Mouse (Mus musculus): Measurements from ENCODE around the gene Pus7. TPM values are rescaled to one million over a fixed set of nuclear protein-coding genes. Genes with fewer than 3 reads are reported as not detected.

The Pus7 gene
- total and polyA plus RNA-seq, 3 experiments: 35.3 to 62.9 (median 61.9) TPM

DNA sequence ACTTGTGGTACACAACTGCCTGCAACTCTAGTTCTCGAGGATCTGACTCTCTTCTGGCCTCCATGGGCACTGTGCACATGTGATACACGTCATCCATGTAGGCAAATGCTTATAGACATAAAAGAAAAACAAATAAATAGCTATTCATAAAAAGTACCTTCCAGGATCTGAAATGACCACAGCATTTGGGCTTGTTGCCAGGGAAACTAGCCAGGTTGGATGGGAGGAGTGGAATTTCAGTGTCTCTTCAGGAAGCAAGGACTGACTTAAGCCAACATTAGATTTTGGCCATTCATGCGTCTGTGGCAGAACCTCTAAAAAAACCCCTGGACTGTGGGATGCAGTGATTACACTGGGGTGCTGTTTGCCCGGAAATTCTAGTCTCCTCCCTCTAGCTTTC, 47.1 kb downstream of the Pus7 start:
- H3K9ac ChIP-seq (ENCODE audit: insufficient read depth, low read depth): no peak overlapping the region
- in situ Hi-C loops (cut with MboI; ENCODE audit: low pct_ligation_motif_present, low pct_unique_long_range_greater_than_20kb, low sequenced_read_pairs): no loop called here
- no peak for DNase-seq (ENCODE audit: extremely low read depth)
- peaks cover 9 to 23% of the 10 kb centered on the region in 2 experiments for H3K36me3 ChIP-seq (replicated peaks in 1 of 2; ENCODE audit: control insufficient read depth in 1 of 2, insufficient read depth in 1 of 2, low read length in 1 of 2)
- no peak overlapping the region for H3K4me2 ChIP-seq (ENCODE audit: insufficient read depth, low read depth, poor library complexity, severe bottlenecking)
- no peaks in the 10 kb centered on the region for H3K4me1 ChIP-seq (ENCODE audit: control insufficient read depth in 1 of 2, insufficient read depth in 2 of 2)
- H3K79me2 ChIP-seq (replicated peaks; ENCODE audit: control insufficient read depth, extremely low read depth, insufficient read depth, poor library complexity, severe bottlenecking): no peaks in the 10 kb centered on the region
- TF ChIP-seq MAX (IDR thresholded peaks at IDR 0.05; ENCODE audit: low read length) (no peak), CTCF (conservative IDR thresholded peaks at IDR 0.05 in 1 of 2, IDR thresholded peaks at IDR 0.05 in 1 of 2; ENCODE audit: low read depth in 2 of 2, low read length in 2 of 2) (no peak), BHLHE40 (IDR thresholded peaks at IDR 0.05; ENCODE audit: low read depth, low read length) (no peak), MXI1 (IDR thresholded peaks at IDR 0.05; ENCODE audit: low read depth, low read length) (no peak), MAFK (IDR thresholded peaks at IDR 0.05; ENCODE audit: insufficient replicate concordance, low read length) (no peak), HCFC1 (IDR thresholded peaks at IDR 0.05; ENCODE audit: low read depth, low read length) (no peak), JUN (IDR thresholded peaks at IDR 0.05; ENCODE audit: insufficient read depth, low read depth, low read length) (no peak), ZC3H11A (IDR thresholded peaks at IDR 0.05; ENCODE audit: low read depth, low read length) (no peak), CHD2 (IDR thresholded peaks at IDR 0.05; ENCODE audit: low read length) (no peak), SMC3 (IDR thresholded peaks at IDR 0.05; ENCODE audit: low read depth, low read length) (no peak), ZMIZ1 (IDR thresholded peaks at IDR 0.05; ENCODE audit: low read depth, low read length) (no peak), RAD21 (IDR thresholded peaks at IDR 0.05; ENCODE audit: low read depth, low read length) (no peak), MEF2A (IDR thresholded peaks at IDR 0.05; ENCODE audit: borderline replicate concordance, low read depth, low read length) (no peak), JUND (conservative IDR thresholded peaks at IDR 0.05; ENCODE audit: low read depth, low read length) (no peak), MYC (IDR thresholded peaks at IDR 0.05; ENCODE audit: low read depth, low read length) (no peak)
- no peak overlapping the region for H3K27ac ChIP-seq (ENCODE audit: insufficient read depth, low read depth)
- no peaks in the 10 kb centered on the region for H3K27me3 ChIP-seq (replicated peaks)
- H3K9me3 ChIP-seq (replicated peaks; ENCODE audit: low read length): no peaks in the 10 kb centered on the region
- dilution Hi-C loops (cut with MboI; ENCODE audit: extremely low pct_ligation_motif_present, extremely low pct_unique_long_range_greater_than_20kb, low sequenced_read_pairs): no loop called here
- no peak overlapping the region for H3K4me3 ChIP-seq (replicated peaks in 1 of 3; ENCODE audit: low read depth in 2 of 3, low read length in 2 of 3, poor library complexity in 1 of 3)

DNA sequence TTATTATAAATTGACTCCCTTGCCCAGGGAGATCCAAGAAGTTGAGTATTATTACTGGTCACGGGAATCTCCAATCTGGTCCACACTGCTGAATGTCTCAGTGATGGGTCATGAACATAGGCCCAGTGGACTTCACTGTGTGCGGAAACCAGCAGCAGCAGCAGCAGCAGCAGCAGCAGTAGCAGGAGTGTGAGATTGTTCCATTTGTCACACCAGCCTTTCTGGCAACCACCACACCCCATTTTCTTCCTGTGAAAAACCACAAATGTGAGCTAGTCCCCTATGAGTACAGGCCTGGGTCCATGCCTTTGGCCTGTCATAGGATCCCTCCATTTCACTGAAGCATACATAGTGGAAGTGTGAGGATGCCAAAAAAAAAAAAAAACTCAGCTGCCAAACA, 61.6 kb downstream of the Pus7 start:
- dilution Hi-C loops (cut with MboI; ENCODE audit: extremely low pct_ligation_motif_present, extremely low pct_unique_long_range_greater_than_20kb, low sequenced_read_pairs): no loop called here

More for the DNA sequence above, 61.6 kb downstream of the Pus7 start:
- Histone ChIP-seq H3K27me3 (replicated peaks) (no peaks in the 10 kb centered on the region), H3K27ac (ENCODE audit: insufficient read depth, low read depth) (no peak overlapping the region), H3K4me2 (ENCODE audit: insufficient read depth, low read depth, poor library complexity, severe bottlenecking) (no peak overlapping the region), H3K9ac (ENCODE audit: insufficient read depth, low read depth) (no peak overlapping the region), H3K9me3 (replicated peaks; ENCODE audit: low read length) (peaks cover 2% of the 10 kb centered on the region), H3K36me3 (replicated peaks in 1 of 2; ENCODE audit: control insufficient read depth in 1 of 2, insufficient read depth in 1 of 2, low read length in 1 of 2) (no peaks in the 10 kb centered on the region), H3K79me2 (replicated peaks; ENCODE audit: control insufficient read depth, extremely low read depth, insufficient read depth, poor library complexity, severe bottlenecking) (no peaks in the 10 kb centered on the region), H3K4me1 (ENCODE audit: control insufficient read depth in 1 of 2, insufficient read depth in 2 of 2) (peaks cover 12 to 22% of the 10 kb centered on the region in 2 experiments), H3K4me3 (replicated peaks in 1 of 3; ENCODE audit: low read depth in 2 of 3, low read length in 2 of 3, poor library complexity in 1 of 3) (no peak overlapping the region)
- in situ Hi-C loops (cut with MboI; ENCODE audit: low pct_ligation_motif_present, low pct_unique_long_range_greater_than_20kb, low sequenced_read_pairs): no loop called here
- no peak for DNase-seq (ENCODE audit: extremely low read depth)
- TF ChIP-seq MYC (IDR thresholded peaks at IDR 0.05; ENCODE audit: low read depth, low read length) (no peak), CTCF (conservative IDR thresholded peaks at IDR 0.05 in 1 of 2, IDR thresholded peaks at IDR 0.05 in 1 of 2; ENCODE audit: low read depth in 2 of 2, low read length in 2 of 2) (no peak), BHLHE40 (IDR thresholded peaks at IDR 0.05; ENCODE audit: low read depth, low read length) (no peak), ELF1 (IDR thresholded peaks at IDR 0.05; ENCODE audit: low read depth, low read length) (no peak), TCF12 (IDR thresholded peaks at IDR 0.05; ENCODE audit: low read depth, low read length) (no peak), ZNF384 (IDR thresholded peaks at IDR 0.05; ENCODE audit: low read depth, low read length) (no peak), E2F4 (IDR thresholded peaks at IDR 0.05; ENCODE audit: insufficient replicate concordance, low read depth, low read length) (no peak), USF2 (conservative IDR thresholded peaks at IDR 0.05; ENCODE audit: low read depth, low read length) (no peak), ETS1 (conservative IDR thresholded peaks at IDR 0.05; ENCODE audit: low read depth, low read length) (no peak), MAZ (IDR thresholded peaks at IDR 0.05; ENCODE audit: low read depth, low read length) (no peak), GABPA (IDR thresholded peaks at IDR 0.05; ENCODE audit: insufficient replicate concordance, low read depth, low read length) (no peak), RAD21 (IDR thresholded peaks at IDR 0.05; ENCODE audit: low read depth, low read length) (no peak), ZC3H11A (IDR thresholded peaks at IDR 0.05; ENCODE audit: low read depth, low read length) (no peak), PAX5 (IDR thresholded peaks at IDR 0.05; ENCODE audit: low read length) (no peak), UBTF (IDR thresholded peaks at IDR 0.05; ENCODE audit: low read depth, low read length) (no peak), MXI1 (IDR thresholded peaks at IDR 0.05; ENCODE audit: low read depth, low read length) (no peak), POLR2A (IDR thresholded peaks at IDR 0.05; ENCODE audit: low read depth, low read length) (no peak), MAX (IDR thresholded peaks at IDR 0.05; ENCODE audit: low read length) (no peak), CHD1 (IDR thresholded peaks at IDR 0.05; ENCODE audit: low read depth, low read length) (no peak), JUN (IDR thresholded peaks at IDR 0.05; ENCODE audit: insufficient read depth, low read depth, low read length) (no peak)
